Mouse (Mus musculus) small intestine, adult 2 months (tissue): Measurements from ENCODE around the gene Hbb-bs.

Experiments used
- CTCF ChIP-seq: fragments of 200-500 bp; IDR thresholded peaks from 2 replicates; pipeline ENCODE4 v1.5.1; 2012; ENCODE audit warnings: low read depth, mild to moderate bottlenecking, control low read depth, inconsistent platforms, low read length, moderate library complexity, mixed read lengths; ENCODE audit not compliant: insufficient replicate concordance, insufficient read length; ENCODE audit errors: extremely low read depth
- POLR2A ChIP-seq: fragments of 200-500 bp; IDR thresholded peaks from 2 replicates; pipeline ENCODE4 v1.6.1; 2012; ENCODE audit warnings: low read depth, mild to moderate bottlenecking, control low read depth, inconsistent platforms, low read length, moderate library complexity

DNA sequence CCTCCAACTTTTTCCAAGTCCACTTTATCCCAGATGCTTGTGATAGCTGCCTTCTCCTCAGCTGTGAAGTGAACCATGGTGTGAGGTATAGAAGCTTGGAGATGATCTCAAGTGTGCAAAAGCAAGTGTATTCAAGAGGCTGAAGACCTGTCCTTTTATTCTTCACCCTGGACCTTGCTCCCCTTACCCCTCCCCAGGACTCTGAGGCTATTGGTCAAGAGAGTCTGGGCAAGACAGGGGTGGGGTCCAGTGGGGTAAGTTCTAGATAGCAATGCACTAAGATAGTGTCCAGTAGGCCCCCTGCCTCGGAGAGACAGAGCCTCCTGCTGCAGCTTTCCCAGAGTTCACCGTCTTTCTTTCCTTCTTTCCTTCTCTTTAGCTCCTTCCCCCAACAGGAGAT, 15.1 kb upstream of the Hbb-bs start, which contains the start of gene Hbb-bh1:
- TF ChIP-seq CTCF: no peak
- TF ChIP-seq POLR2A: no peak
